Mouse (Mus musculus) macrophage (primary cell): ENCODE results near the gene Tmem9b. TPM values are rescaled to one million over a fixed set of nuclear protein-coding genes. Genes with fewer than 3 reads are reported as not detected.

Experiments used
- polyA plus RNA-seq: library from polyadenylated mRNA; stranded (reverse); fragments of 250-400 nt; gene quantifications from 3 replicates; pipeline ENCODE4 v1.2.4, GENCODE M21; 2018; ENCODE audit warnings: inconsistent platforms

Gene Tmem9b
- polyA plus RNA-seq, 1 experiment from 2014 or later = 97.7 TPM

Other genes with a start within 250 kb of the Tmem9b start
- gene Trim66, start 244.7 kb downstream of the Tmem9b start, polyA plus RNA-seq = 0.04 to 0.05 TPM (median 0.05 TPM) in 3 replicates
- 200 to 514 TPM (median 483 TPM) in 3 replicates for gene Rpl27a, start 233.7 kb downstream of the Tmem9b start, polyA plus RNA-seq
- 0.98 to 1.8 TPM (median 1.3 TPM) in 3 replicates for gene St5, start 49.3 kb downstream of the Tmem9b start, polyA plus RNA-seq
- gene Akip1, start 49.2 kb downstream of the Tmem9b start, polyA plus RNA-seq = 38.0 to 49.5 TPM (median 47.1 TPM) in 3 replicates
- gene BC051019, start 29.0 kb downstream of the Tmem9b start, polyA plus RNA-seq = not detected in 3 replicates
- gene Ascl3, start 21.1 kb downstream of the Tmem9b start, polyA plus RNA-seq = not detected in 3 replicates
- gene Nrip3, start 29.1 kb upstream of the Tmem9b start, polyA plus RNA-seq = not detected in 3 replicates
- gene Scube2, start 112.8 kb upstream of the Tmem9b start, polyA plus RNA-seq = not detected in 3 replicates
- gene Dennd5a, start 207.6 kb upstream of the Tmem9b start, polyA plus RNA-seq = 50.8 to 79.4 TPM (median 79.0 TPM) in 3 replicates
- 49.5 to 57.5 TPM (median 51.3 TPM) in 3 replicates for gene Tmem41b, start 234.1 kb upstream of the Tmem9b start, polyA plus RNA-seq